Mouse (Mus musculus): ENCODE measurements around the gene Csn2. TPM values are rescaled to one million over a fixed set of nuclear protein-coding genes. Genes with fewer than 3 reads are reported as not detected.

Gene Csn2
- total RNA-seq (2021) (not detected), polyA plus RNA-seq (2012; rRNA removed) (not detected in 2 replicates)
- long read RNA-seq = 0 reads

DNA sequence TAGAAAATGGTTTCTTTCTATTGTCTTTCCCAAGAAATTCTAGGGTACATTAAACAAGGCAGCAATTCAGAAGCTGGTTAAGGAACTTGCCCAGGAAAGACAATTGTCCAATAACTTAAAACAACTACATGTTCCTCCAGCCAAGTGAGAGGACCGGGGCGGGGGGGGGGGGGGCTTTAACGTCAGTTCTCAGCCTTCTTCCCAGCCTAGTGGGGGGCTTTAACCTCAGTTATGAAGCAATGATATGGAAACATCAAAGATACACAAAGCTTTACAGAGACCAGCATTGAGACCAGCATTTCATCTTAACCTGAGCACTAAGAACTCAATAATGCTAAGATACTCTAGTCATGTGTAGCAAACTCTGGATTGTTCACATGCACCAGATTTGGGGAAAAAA lies at the start of gene Csn2:
TSS of gene Csn2 (minus strand) at position 101 of the 400 bp plus-strand sequence.
- no peak for DNase-seq

GRCm38 (mm10) chr5:87734821-87735220 lies 35.4 kb upstream of the Csn2 start:
- DNase-seq = no peak

GRCm38 (mm10) chr5:87705891-87706290 lies 6.5 kb upstream of the Csn2 start:
- no peak for DNase-seq

DNA sequence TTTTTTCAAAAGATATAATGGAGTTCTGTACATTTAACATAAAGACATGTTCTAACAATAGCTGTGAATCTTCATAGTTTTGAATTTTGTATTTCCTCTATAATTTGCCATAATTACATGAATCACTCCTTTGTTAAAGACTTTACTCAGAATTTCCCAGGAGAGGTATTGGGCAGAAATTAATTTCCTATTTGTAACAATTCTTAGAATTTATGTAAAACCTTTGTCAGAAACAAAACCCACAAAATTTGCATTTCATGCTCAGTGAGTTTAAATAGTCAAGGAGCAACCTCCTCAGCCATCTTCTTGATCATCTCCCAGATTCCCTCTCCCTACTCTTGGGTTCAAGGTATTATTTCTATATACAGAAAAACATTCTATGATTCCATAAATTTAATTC lies 33.5 kb downstream of the Csn2 start, which contains the start of gene Csn1s1:
TSS of gene Csn1s1 (plus strand) at position 301 of the 400 bp plus-strand sequence.
- DNase-seq = no peak

DNA sequence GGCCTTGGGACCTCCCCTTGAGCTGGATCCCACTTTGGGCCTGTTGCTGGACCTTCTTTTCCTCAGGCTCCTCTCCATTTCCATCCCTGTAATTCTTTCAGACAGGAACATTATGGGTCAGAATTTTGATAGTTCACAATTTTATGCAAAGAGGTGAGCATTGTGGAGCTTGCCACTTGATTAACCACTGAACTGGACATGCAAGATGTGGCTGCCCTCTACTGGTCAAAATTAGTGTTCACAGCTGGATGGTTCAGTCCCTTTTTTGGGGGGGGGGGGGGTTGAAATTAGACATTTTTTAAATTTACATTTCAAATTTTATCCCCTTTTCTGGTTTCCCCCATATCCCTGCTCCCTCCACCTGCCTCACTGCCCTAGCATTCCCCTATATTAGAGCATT lies 56.6 kb downstream of the Csn2 start:
- peak; percentile 21 for DNase-seq

Other genes starting within 250 kb of the Csn2 start
- gene Ugt2a2, start 217.4 kb downstream of the Csn2 start, total RNA-seq (2021) = not detected
- not detected in 2 replicates for gene Ugt2a2, start 217.4 kb downstream of the Csn2 start, polyA plus RNA-seq (2012; rRNA removed)
- gene Gm43638, start 212.8 kb downstream of the Csn2 start, total RNA-seq (2021) = not detected
- gene Gm43638, start 212.8 kb downstream of the Csn2 start, polyA plus RNA-seq (2012; rRNA removed) = not detected in 2 replicates
- gene Ugt2a1, start 208.8 kb downstream of the Csn2 start, total RNA-seq (2021) = not detected
- not detected in 2 replicates for gene Ugt2a1, start 208.8 kb downstream of the Csn2 start, polyA plus RNA-seq (2012; rRNA removed)
- not detected for gene Sult1b1, start 161.4 kb downstream of the Csn2 start, total RNA-seq (2021)
- gene Sult1b1, start 161.4 kb downstream of the Csn2 start, polyA plus RNA-seq (2012; rRNA removed) = not detected in 2 replicates
- under 1 TPM in 1 of 2 experiments, not detected in 1; 0.40 TPM for gene Sult1d1, start 130.6 kb downstream of the Csn2 start, total RNA-seq (2021)
- gene Sult1d1, start 130.6 kb downstream of the Csn2 start, polyA plus RNA-seq (2012; rRNA removed) = not detected in 2 replicates
- 1 to 10 TPM in 1 of 2 experiments, under 1 TPM in 1; 0.84 to 3.9 TPM for gene Sult1e1, start 108.0 kb downstream of the Csn2 start, total RNA-seq (2021)
- not detected in 2 replicates for gene Sult1e1, start 108.0 kb downstream of the Csn2 start, polyA plus RNA-seq (2012; rRNA removed)
- not detected for gene Csn1s1, start 33.4 kb downstream of the Csn2 start, total RNA-seq (2021)
- gene Csn1s1, start 33.4 kb downstream of the Csn2 start, polyA plus RNA-seq (2012; rRNA removed) = not detected in 2 replicates
- not detected for gene Csn1s2a, start 74.9 kb upstream of the Csn2 start, total RNA-seq (2021)
- gene Csn1s2a, start 74.9 kb upstream of the Csn2 start, polyA plus RNA-seq (2012; rRNA removed) = not detected in 2 replicates
- not detected for gene Csn1s2b, start 108.5 kb upstream of the Csn2 start, total RNA-seq (2021)
- gene Csn1s2b, start 108.5 kb upstream of the Csn2 start, polyA plus RNA-seq (2012; rRNA removed) = not detected in 2 replicates
- not detected for gene Prr27, start 126.1 kb upstream of the Csn2 start, total RNA-seq (2021)
- gene Prr27, start 126.1 kb upstream of the Csn2 start, polyA plus RNA-seq (2012; rRNA removed) = not detected in 2 replicates
- not detected for gene Odam, start 185.4 kb upstream of the Csn2 start, total RNA-seq (2021)
- not detected in 2 replicates for gene Odam, start 185.4 kb upstream of the Csn2 start, polyA plus RNA-seq (2012; rRNA removed)
- gene Csn3, start 225.9 kb upstream of the Csn2 start, total RNA-seq (2021) = not detected
- gene Csn3, start 225.9 kb upstream of the Csn2 start, polyA plus RNA-seq (2012; rRNA removed) = not detected in 2 replicates